Mouse (Mus musculus) heart, postnatal 36 days (tissue): ENCODE results near the gene Nccrp1. TPM values are rescaled to one million over a fixed set of nuclear protein-coding genes. Genes with fewer than 3 reads are reported as not detected.

ENCODE experiments used
- DNase-seq, 2 experiments: peaks; one replicate each; pipeline ENCODE4 v3.0.0; 2021 to 2022
- intact Hi-C: fragments of 180-260 bp; cut with DNase I; formaldehyde crosslinking; loops from one replicate; pipeline ENCODE4 v1.15.1; 2025
- total RNA-seq, 2 experiments: library from RNA; stranded (reverse); gene quantifications; 2 replicates each; pipeline ENCODE4 v1.2.3; 2021

Nccrp1 gene
- total RNA-seq, 2 experiments from 2014 or later, result not detected

- DNase-seq, result no peak
Measured at GRCm38 (mm10) chr7:28570982-28571682, 24.1 kb upstream of the Nccrp1 start.

DNA sequence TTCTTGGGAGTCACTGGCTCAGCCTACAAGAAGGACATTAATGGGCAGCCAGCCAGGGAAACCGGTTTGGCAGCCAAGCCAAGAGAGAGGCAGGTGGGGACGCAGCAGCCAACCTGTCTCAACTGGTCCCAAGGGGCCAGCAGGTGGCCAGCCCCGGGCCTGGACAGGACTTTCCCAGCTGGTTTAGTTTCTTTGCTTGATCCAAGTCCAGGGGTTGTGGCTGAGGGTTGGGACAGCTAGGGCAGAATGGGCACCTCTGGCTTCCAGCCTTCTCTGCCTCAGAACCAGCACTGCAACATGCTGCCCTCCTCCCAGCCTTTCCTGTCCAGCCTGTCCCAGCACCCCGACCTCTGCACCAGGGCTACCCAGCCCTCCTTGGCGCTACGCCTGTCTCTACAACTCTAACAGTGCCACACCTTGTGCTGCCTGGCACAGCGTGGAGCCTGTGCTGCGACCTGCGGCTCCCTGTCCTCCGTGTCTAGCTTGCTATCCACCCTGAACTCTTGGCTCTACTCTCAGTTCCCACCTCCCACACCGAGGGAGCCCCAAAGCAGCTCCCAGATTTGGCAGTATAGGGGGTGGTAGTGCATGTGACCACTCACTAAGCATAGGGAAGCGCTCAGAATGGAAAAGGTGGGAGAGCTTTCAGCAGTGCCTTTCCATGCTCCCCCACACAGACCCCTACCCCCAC is 23.4 kb upstream of the Nccrp1 start:
- DNase-seq, result peak in 1 of 2 experiments; percentile 45
- intact Hi-C loops, result loop anchor here (2.0 kb wide), 1 partner anchor 16 kb away; no protein-coding TSS in a partner anchor

More at GRCm38 (mm10) chr7:28570982-28571682, 24.1 kb upstream of the Nccrp1 start:
- intact Hi-C loops, result loop anchor here (2.0 kb wide), 1 partner anchor 16 kb away; no protein-coding TSS in a partner anchor

DNA sequence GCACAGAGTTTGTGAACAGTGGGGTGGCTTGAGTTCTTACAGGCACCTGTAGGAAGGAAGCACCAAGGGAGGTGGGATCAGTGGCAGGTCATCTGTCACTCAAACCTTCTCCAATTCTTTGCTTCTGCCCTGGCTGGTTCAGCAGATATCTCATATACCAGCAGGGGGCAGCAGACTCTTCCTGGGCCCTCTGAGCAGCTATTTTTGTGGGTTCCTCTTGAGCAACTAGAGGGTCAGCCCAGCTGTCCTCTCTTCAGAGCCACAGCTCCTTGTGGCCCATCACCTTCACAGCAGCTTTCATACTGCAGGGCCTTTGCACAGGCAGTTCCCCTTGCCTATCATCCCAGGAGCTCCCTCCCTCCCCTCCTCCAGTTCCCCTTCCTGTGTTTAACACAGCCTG is 21.2 kb upstream of the Nccrp1 start:
- intact Hi-C loops, result loop anchor here (1.0 to 5.0 kb wide), 2 partner anchors 33 to 159 kb away; no protein-coding TSS in a partner anchor
- DNase-seq, result peak; percentile 72 to 74

GRCm38 (mm10) chr7:28567539-28567938 is 20.5 kb upstream of the Nccrp1 start:
- intact Hi-C loops, result loop anchor here (5.0 kb wide), 1 partner anchor 160 kb away; no protein-coding TSS in a partner anchor

GRCm38 (mm10) chr7:28565407-28565806 is 18.4 kb upstream of the Nccrp1 start:
- DNase-seq, result no peak
- intact Hi-C loops, result loop anchor here (5.0 kb wide), 1 partner anchor 162 kb away; no protein-coding TSS in a partner anchor

More at GRCm38 (mm10) chr7:28567539-28567938, 20.5 kb upstream of the Nccrp1 start:
- DNase-seq, result no peak

GRCm38 (mm10) chr7:28562951-28563350 is 15.9 kb upstream of the Nccrp1 start:
- intact Hi-C loops, result no loop called here
- no peak for DNase-seq

DNA sequence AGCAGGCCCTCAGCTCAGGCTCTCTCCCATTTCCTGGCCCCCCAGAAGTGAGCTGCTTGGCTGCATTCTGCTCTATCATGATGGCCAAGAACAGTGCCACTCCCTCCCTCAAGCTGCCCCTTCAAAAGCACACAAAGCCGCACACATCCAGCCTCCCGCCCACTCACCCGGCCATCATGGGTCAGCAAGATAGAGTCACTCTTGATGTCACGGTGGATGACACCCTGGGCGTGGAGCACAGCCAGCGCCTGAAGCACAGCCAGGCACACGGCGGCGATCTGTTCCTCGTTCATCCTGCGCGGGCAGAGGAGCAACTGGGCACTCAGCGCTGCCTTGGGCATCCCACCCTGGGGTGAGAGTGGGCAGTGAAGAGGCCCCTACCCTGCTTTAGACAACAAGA is 15.3 kb upstream of the Nccrp1 start:
- intact Hi-C loops, result no loop called here
- no peak for DNase-seq

DNA sequence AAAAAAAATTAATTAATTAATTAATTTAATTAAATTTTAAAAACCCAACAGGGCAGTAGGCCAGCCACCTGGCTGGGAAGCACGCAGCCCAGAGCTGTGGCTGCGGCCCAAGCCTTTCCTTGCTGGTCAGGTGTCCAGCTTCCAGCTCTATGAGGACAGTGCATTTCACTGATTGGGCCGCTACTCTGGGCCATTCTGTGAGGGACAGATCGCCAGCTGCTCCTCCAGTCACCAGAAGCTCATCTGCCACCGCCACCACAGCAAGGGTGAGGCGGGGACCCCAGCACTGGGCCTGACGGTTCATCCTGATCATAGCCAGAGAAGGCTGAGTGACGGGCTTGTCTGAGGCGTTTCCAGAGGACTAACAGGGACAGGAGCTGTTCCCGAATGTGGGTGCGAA is 14.9 kb upstream of the Nccrp1 start:
- intact Hi-C loops, result no loop called here
- DNase-seq, result no peak

DNA sequence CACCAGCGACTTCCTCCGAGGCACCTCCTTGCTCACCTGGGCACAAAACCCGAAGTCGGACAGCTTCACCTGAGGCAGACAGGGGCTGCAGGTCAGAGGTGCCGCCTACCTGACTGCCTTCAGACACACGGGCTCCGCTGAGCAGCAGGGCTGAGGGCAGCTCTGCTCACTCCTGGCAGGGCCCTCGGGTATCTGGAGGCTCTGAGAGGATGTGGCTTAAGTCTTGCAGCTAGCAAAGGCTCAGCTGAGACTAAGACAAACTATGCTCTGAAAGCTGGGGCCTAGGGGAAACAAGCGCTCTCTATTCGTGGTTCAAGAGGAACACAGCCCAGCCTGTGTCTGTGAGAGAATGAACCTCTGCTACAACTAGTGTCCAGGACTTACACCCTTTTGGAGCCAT is 13.8 kb upstream of the Nccrp1 start:
- DNase-seq, result no peak
- intact Hi-C loops, result no loop called here

- intact Hi-C loops, result no loop called here
- peak; percentile 50 to 52 for DNase-seq
Measured at GRCm38 (mm10) chr7:28558486-28558885, 11.4 kb upstream of the Nccrp1 start.

DNA sequence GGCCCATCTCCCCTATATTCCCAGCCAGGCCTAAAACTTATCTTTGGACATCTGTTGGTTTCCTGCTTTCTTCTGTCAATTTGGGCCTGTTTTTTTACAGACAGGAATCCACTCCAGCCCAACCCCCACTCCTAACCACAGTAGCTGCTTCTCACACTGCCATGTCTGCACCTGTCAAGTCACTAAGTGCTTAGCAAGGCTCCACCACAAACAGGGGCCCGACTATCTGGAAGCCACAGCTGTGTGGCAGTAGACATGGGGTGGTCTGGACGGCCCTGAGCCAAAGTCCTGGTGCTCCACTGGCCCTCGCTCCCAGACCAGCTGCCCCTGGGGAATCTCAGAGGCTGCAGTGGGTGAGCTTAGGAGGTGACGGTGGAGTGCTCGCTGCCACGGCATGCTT is 10.7 kb upstream of the Nccrp1 start:
- no peak for DNase-seq
- intact Hi-C loops, result no loop called here

DNA sequence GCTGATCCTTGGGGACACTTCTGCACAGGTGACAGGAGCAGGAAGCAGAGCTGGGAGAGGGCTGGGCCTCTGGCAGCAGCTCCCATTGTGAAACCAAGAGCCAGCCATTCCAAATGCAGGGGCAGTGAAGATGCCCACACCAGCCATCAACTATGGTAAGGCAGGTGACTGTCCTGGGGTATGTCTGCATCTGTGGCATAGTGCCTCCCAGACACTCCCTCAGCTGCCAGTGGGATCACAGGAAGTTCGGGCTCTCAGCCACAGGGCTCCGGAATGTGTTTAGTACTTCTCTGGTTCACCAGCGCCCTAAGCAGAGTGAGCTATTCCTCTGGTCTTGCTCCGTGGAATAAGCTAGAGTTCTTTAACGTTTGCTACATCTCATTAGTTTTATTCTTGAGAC is 10.0 kb upstream of the Nccrp1 start:
- no peak for DNase-seq
- intact Hi-C loops, result no loop called here

DNA sequence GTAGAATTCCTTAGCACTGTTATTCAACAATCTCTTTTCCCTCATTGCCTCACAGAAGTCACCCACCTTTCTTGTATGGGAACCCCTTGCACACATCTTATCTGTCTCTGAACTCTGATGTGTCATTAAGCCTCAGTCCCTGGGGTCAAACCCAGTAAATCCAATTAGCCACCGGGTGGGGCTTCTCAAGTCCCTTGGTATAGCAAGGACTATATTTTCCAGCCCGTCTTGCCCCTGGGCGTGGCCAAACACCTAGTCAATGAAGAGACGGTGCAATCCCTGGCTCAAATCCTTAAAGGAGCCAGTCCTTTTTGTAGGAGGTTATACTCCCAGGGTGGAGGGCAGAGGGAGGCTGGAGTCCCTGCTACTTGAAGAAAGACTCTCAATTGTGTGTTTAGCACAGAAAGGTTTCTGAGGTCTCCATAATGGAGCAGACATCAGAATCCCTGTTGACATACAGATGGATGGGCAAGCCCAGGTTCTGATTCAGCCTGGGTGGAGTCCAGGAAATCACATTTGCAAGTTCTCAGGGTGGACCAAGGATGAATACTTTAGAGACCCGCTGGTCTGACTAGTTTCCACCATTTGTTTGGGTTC is 9.0 kb upstream of the Nccrp1 start:
- DNase-seq, result no peak
- intact Hi-C loops, result no loop called here

DNA sequence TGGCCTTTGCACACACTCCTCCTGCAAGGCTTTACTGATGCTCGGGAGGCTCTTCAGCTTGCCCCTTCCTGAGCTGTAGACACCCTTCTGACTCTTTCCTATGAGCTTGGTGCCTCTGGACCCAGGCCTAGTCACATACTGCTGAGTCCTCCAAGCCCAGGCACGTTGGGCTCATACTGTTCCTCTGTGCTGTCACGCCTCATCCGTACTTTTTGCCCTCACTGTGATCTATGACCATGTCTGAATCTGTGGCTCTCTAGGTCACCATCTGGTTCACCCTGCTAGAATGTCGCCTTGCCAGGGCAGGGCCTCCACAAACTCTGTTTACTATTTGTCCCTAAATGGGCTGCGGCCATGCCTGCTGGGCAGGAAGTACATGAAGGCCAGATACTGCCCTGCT is 6.0 kb upstream of the Nccrp1 start:
- no peak for DNase-seq
- intact Hi-C loops, result no loop called here

- DNase-seq, result no peak
- intact Hi-C loops, result no loop called here
Measured at GRCm38 (mm10) chr7:28547628-28548027, 574 bp upstream of the Nccrp1 start.

DNA sequence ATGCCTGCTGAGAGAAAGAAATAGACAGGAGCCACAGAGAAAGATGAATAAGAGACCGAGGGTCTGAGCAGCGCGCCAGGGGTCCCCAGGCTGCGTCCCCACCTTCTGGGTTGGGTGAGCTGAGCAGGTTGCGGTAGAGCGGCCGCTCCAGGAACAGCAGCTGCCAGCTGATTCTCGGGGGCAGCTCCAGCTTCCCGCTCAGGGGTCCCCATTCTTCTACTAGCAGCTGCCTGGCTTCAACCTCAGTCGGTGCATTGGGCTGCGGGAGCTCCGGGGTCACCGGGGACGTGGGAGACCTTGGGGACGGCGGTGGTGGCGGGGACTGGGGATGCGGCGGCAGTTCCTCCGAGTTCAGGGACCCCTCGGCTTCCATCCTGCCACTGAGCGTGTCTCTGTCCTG is 405 bp downstream of the Nccrp1 start:
- no peak for DNase-seq
- intact Hi-C loops, result no loop called here

DNA sequence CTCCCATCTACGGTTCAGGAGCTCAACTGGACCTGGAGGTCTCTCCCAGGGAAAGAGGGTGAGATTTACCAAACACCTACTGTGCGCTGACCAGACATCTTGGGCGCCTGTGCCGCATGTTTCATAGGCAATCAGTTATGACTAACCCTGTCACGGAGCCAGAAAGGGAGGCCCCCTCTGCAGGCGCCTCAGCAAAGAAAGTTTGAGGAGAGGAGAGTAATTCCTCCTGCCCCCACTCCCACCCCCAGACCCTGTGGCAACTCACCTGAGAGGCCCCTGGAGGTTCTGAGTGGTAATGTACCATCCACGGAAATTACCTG is 1.2 kb downstream of the Nccrp1 start:
- intact Hi-C loops, result no loop called here
- DNase-seq, result no peak

DNA sequence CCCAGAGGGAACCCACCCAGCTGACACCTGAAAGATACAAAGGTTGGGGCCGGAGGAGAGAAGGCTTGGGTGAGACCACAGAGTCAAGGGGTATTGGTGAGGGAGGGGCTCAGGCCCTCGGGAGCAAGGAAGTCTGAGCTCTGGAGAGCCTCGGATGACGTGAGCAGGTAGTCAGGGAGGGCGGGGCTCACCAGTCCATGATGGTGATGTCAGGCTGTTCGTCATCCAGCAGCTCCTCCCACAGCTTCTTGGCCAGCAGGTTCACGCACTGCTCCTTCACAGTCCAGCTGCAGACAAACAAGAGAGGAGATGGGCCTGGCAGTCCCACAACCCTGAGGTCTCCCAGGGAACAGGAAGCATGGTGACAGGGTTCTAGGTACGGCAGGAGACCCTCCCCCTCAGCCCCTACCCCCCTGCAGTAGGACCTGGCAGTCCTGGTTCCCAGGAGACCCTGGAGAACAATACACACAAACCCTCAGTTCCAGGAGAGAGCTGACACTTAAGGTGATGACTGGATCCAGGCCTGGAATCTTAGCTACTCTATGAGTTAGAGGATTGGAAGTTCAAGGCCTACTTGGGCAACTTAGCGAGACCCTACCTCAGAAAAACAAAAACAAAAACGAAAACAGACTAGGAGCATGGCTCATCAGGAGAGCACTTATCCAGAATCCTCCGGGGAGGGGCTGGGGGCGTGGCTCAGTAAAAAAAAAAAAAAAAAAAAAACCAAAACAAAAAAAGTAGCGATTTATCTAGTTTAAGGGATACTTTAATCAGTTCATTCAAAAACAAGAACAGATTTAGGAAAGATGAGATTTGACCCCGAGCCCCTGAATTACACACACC is 1.8 kb downstream of the Nccrp1 start:
- no peak for DNase-seq
- intact Hi-C loops, result no loop called here

GRCm38 (mm10) chr7:28544051-28544601 is 2.9 kb downstream of the Nccrp1 start:
- intact Hi-C loops, result no loop called here
- no peak for DNase-seq

DNA sequence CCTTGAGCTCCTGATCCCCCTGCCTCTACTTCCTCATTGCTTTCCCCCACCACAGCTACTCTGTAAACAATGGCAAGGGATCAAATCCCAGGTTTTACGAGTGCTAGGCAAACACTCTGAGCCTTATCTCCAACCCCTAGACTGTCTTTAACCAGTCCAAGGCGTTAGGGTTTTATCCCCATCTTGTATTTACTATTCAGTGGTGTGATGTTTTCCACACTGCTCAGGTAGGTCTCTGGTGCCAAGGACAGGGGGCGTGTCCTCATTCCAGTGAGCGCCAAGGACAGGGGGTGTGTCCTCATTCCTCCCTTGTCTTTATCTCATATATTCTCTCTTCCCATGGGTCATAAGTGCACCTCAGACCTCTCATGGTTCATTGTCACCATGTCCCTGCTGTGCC is 6.5 kb downstream of the Nccrp1 start, which contains the start of gene Sycn:
Gene Sycn (plus strand): TSS at position 360 of the 400 bp plus-strand sequence.
- no peak for DNase-seq
- intact Hi-C loops, result no loop called here
